Mouse (Mus musculus): ENCODE measurements around the gene Junb.

DNA sequence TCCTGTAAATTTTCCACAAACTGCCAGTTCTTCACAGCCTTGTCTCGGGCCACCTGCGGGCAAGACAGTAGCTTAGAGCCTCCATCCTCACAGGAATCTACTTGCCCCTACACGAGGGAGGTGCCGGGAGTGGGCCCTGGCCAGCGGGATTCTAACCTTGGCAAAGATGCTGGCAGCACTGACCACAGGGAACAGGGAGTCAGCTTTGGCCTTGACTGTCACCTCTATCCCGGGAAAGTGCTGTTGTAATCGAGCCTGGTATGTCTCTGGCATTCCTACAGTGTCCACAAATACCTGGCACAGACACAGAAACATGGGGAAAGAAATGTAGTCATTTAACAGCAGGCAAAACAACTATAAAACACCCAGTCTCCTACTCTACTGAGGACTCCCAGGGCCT, 18.7 kb downstream of the Junb start:
- no peak for TF ChIP-seq CTCF (IDR thresholded peaks at IDR 0.05; ENCODE audit: low read depth, low read length)
- TF ChIP-seq POLR2A (IDR thresholded peaks at IDR 0.05; ENCODE audit: borderline replicate concordance, low read depth, low read length) = no peak

All from bone marrow macrophage, adult 2 months (primary cell).